Mouse (Mus musculus) embryo, embryonic 11.5 days (tissue): ENCODE measurements around the gene Syde2.
A peak's percentile ranks its signal among the peaks of the same experiment; 100 is the strongest.

Source experiments
- DNase-seq: peaks from one replicate; pipeline ENCODE4 v3.0.0-alpha.2; 2012; ENCODE audit warnings: low read depth, low spot score

The Syde2 gene

DNA sequence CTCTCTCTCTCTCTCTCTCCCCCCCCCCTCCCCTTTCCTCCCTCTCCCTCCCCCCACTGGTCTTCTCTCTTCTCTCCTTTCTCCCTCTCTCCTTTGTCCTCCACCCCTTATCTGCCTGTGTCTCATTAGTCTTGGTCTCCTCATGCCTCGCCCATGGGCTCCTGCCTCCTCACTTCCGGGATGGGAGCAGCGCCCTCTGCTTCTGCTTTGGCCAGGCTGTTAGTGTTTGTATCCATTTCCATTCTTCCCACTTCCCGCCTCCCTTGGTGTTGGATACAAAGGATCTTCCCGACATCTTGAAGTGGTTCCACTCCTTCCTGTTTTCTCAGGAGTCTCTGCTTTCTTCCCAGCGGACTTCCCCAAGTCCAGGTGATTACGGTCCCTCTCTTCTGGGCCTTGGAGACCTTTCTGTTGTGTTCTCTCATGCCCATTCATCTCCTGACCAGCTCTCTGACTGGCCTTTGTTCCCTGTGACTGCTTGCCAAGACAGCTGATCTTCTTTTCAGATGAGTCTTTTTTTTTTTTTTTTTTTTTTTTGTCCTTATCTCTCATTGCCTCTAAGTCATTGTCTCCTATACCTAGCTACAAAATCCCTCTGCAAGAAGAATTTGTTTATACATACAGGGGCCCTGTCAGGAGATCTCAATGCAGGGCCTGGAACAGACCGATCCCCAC, 24.0 kb downstream of the Syde2 start:
- no peak for DNase-seq

DNA sequence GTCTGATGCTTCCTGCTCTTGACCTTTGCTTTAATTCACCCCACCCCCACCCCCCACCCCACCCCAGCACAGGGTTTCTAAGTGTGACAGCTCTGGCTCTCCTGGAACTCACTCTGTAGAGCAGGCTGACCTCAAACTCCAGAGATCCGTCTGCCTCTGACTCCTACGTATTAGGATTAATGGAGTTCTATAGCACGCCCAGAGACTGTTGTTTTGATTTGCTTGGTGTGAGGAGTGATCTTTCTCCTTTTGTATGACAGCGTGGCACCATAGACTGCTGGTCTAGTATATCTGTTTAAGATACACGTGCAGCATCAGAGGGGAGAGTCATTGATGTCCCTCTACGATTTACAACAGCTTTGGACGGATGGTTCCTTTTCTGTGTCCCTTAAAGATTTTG, 25.8 kb downstream of the Syde2 start:
- no peak for DNase-seq

GRCm38 (mm10) chr3:146014321-146014720, 26.7 kb downstream of the Syde2 start:
- DNase-seq, result no peak

DNA sequence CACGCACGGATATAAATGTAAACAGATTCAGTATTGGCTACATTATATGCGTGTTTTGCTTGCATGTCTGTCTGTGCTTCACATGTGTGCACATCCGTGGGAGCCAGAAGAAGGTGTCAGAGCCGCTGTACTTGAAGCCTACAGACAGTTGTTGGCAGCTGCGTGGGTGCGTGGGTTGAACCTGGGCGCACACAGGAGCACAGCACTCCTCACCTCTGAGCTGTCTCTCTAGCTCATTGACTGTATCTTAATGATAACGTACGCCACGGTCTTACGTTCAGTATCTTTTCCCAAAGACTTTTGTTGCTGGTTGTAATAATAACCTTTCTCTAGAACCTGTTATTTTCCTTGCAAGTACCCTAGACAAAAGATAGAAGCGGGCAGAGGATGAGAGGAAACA, 29.3 kb downstream of the Syde2 start:
- DNase-seq, result no peak

DNA sequence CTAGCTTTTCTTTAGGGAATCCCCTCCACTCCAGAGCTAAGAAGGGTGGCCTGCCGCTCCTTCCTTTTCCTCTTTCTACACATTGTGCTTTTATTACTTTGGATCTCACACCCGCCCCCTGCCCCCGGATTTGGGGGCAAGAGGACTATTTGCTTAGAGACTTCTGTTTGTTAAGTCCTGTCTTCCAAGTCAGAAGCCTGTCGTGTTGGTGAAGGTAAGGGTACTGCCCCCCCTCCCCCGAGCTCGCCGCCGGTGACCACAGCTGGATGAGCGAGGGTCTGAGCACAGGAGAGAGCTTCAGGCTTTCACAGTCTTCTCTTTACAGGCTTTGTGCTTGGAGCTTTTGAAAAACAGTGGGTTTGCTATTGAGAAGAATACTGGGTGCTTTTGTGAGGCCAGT, 29.9 kb downstream of the Syde2 start:
- DNase-seq, result no peak

GRCm38 (mm10) chr3:146022232-146022631, 34.6 kb downstream of the Syde2 start:
- DNase-seq, result no peak

DNA sequence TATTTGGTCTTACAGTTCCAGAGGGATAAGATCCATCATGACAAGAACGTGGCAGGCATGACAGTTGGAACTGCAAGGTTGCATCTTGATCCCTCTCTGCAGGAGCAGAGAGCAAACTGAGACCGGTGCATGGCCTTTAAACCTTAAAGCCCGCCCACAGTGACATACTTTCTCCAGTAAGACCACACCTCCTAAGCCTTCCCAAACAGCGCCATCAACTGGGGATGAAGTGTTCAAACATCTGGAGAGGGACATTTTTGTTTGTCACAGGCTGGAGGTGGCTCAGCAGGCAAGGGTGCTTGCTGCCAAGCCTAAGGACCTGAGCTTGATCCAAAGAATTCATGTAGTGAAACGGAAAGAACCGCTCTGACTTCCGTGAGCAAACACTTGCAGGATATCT, 37.1 kb downstream of the Syde2 start:
- no peak for DNase-seq

DNA sequence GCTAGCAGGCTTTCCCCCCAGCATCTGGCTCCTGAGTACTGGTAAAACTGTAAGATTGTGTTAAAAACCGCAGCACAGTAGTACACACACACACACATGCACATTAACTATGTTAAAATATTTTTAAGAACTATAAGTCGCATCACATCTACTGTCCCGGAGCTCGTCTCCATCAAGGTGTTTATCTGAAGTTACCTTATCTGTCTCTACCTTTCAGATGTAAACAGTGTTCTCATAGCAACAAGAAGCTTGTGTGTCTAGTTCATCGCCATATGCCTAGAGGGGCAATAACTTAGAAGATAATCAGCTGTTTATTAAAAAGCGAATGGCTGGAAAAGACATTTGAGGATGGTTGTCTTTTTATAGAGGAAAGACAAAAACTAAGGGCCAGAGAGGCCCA, 37.8 kb downstream of the Syde2 start:
- DNase-seq, result no peak

DNA sequence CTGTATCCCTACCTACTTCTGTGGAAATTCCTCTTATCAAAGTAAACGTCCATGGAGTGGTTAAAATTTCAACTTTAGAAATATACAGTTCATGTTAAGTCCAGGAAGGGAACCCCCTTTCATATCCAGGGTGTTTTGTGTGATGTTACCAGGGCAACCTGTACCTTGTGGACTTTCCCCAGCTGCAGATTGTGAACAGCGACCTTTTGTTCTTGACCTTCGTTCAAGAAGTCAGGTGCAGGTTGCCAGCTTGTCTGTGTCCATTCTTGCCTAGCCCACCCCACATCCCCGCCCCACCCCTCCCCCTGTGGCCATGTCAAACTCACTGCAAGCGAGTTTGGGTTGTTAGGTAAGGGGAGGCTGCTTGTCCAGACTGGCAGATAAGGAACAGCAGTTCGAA, 39.4 kb downstream of the Syde2 start:
- DNase-seq, result no peak

GRCm38 (mm10) chr3:146028406-146028805, 40.7 kb downstream of the Syde2 start:
- no peak for DNase-seq

GRCm38 (mm10) chr3:146029234-146029633, 41.6 kb downstream of the Syde2 start:
- DNase-seq, result no peak

- DNase-seq, result no peak
Observed at GRCm38 (mm10) chr3:146030255-146030836, 42.7 kb downstream of the Syde2 start.

GRCm38 (mm10) chr3:146032976-146033375, 45.3 kb downstream of the Syde2 start:
- no peak for DNase-seq

- DNase-seq, result no peak
Observed at GRCm38 (mm10) chr3:146037906-146038305, 50.2 kb downstream of the Syde2 start.

- DNase-seq, result no peak
Observed at GRCm38 (mm10) chr3:146039132-146039903, 51.6 kb downstream of the Syde2 start.

- no peak for DNase-seq
Observed at GRCm38 (mm10) chr3:146041382-146041781, 53.7 kb downstream of the Syde2 start.

GRCm38 (mm10) chr3:146044977-146045376, 57.3 kb downstream of the Syde2 start:
- DNase-seq, result no peak

DNA sequence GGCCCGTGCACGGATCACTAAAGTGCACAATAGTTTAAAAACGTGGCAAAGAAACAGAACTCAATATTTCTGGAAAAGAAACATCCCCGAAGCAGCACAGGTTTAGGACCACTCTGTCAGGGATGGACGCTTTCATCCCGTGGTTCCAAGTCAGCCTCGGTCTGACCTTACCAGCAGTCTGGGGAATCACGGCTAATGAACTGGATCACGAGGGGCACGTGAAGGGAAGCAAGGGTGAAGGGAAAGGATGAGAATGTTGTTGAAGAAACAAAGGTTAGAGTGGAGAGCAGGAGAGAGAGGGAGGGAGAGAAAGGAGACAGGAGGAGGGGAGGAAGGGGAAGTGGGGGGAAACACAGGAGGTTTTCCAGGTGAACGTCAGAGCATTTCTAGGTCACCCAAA, 58.4 kb downstream of the Syde2 start:
- DNase-seq, result no peak

- DNase-seq, result peak; percentile 11
Observed at GRCm38 (mm10) chr3:146047704-146048207, 60.1 kb downstream of the Syde2 start.

- no peak for DNase-seq
Observed at GRCm38 (mm10) chr3:146049951-146050350, 62.3 kb downstream of the Syde2 start.

DNA sequence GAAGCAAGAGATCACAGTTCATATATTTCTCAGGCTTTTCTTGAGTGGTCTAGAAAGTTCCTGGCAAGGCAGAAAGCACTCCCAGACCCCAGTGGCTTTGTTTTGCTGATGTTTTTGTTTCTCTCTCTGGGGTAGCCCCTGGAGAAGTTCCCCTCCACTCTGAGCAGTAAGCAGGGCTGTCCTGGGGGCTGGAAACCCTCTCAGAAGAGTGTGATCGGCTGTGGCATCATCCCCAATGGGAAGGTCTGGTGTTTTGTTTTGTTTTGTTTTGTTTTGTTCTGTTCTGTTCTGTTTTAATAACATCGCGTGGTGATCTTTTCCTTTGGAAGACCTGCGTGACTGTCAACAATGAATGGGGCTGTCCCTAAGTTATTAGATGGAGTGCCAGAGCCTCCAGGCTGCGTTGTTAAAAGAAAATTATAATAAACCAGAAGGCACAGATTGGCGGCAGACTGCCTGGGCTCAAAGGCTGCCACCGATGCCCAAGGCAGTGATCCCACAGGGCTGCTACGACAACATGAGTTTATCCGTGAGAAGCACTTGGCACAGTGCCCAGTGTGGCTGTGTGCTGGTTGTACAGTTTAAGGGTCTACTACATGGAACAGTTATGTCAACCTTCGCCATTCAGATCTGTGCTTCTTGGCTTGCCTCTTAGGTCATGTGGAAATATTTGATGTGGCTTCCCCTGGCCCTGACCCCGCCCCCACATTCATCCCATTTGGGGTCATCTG, 63.8 kb downstream of the Syde2 start:
- DNase-seq, result no peak
